Mouse (Mus musculus) 3T3-L1 (cell line): ENCODE data around the gene Macrod1.

Source experiments
- DNase-seq: peaks from one replicate; pipeline ENCODE4 v3.0.0-alpha.2; 2015; ENCODE audit warnings: low read depth, low spot score

Gene Macrod1

GRCm38 (mm10) chr19:7236011-7236410 lies 179.4 kb downstream of the Macrod1 start:
- no peak for DNase-seq

GRCm38 (mm10) chr19:7236742-7237141 lies 180.1 kb downstream of the Macrod1 start:
- no peak for DNase-seq

- no peak for DNase-seq
Observed at GRCm38 (mm10) chr19:7239574-7239973, 183.0 kb downstream of the Macrod1 start.

- DNase-seq: no peak
Observed at GRCm38 (mm10) chr19:7240291-7240690, 183.7 kb downstream of the Macrod1 start.

GRCm38 (mm10) chr19:7240782-7241690 lies 184.4 kb downstream of the Macrod1 start, which contains the start of gene Naa40:
Naa40 (minus strand) TSS chr19:7241183.
- DNase-seq: peak; percentile 92

GRCm38 (mm10) chr19:7246021-7246420 lies 189.4 kb downstream of the Macrod1 start:
- DNase-seq: no peak
